Mouse (Mus musculus) MEL (cell line): ENCODE data around the gene Adgrl4. TPM values are rescaled to one million over a fixed set of nuclear protein-coding genes. Genes with fewer than 3 reads are reported as not detected.

Experiments
- DNase-seq: peaks from one replicate; pipeline ENCODE4 v3.0.0; 2011; ENCODE audit warnings: low read depth, low spot score
- H3K27ac ChIP-seq: 2 replicates; pipeline ENCODE4 v1.5.1; 2012; ENCODE audit warnings: low read depth, mild to moderate bottlenecking, control low read depth, low read length, moderate library complexity; ENCODE audit not compliant: control insufficient read depth
- H3K27me3 ChIP-seq, 2 experiments: fragments of 150-350 bp in 1 of 2; sonication (generic) in 1 of 2; 2 replicates each; pipeline ENCODE4 v1.6.1; 2012; ENCODE audit warnings: low read length in 2 of 2, mild to moderate bottlenecking in 2 of 2, improper control_type of control experiment in 1 of 2, moderate library complexity in 1 of 2; ENCODE audit not compliant: insufficient read depth in 2 of 2, control insufficient read depth in 1 of 2
- H3K36me3 ChIP-seq, 2 experiments: 2 replicates each; pipeline ENCODE4 v1.6.1; 2012 to 2014; ENCODE audit warnings: low read length in 2 of 2, improper control_type of control experiment in 1 of 2, inconsistent platforms in 1 of 2, mild to moderate bottlenecking in 1 of 2; ENCODE audit not compliant: insufficient read depth in 2 of 2, control insufficient read depth in 1 of 2
- H3K4me1 ChIP-seq, 2 experiments: fragments of 150-350 bp in 1 of 2; sonication (generic) in 1 of 2; 2 replicates each; pipeline ENCODE4 v1.6.1; 2012; ENCODE audit warnings: low read length in 2 of 2, improper control_type of control experiment in 1 of 2, mild to moderate bottlenecking in 1 of 2; ENCODE audit not compliant: insufficient read depth in 2 of 2, control insufficient read depth in 1 of 2
- H3K4me3 ChIP-seq, 2 experiments: fragments of 150-350 bp in 1 of 2; sonication (generic) in 1 of 2; 2 replicates each; pipeline ENCODE4 v1.5.1; 2012; ENCODE audit warnings: low read depth in 2 of 2, low read length in 2 of 2, mild to moderate bottlenecking in 2 of 2, moderate library complexity in 2 of 2, control low read depth in 1 of 2, improper control_type of control experiment in 1 of 2; ENCODE audit not compliant: control insufficient read depth in 1 of 2, insufficient read depth in 1 of 2
- H3K79me2 ChIP-seq: 2 replicates; pipeline ENCODE4 v1.6.1; 2012; ENCODE audit warnings: mild to moderate bottlenecking, low read length, moderate library complexity; ENCODE audit not compliant: control insufficient read depth, poor library complexity, insufficient read depth
- H3K9ac ChIP-seq: 2 replicates; pipeline ENCODE4 v1.6.1; 2012; ENCODE audit warnings: low read depth, mild to moderate bottlenecking, control low read depth, low read length, moderate library complexity; ENCODE audit not compliant: control insufficient read depth, poor library complexity, severe bottlenecking
- H3K9me3 ChIP-seq: fragments of 150-350 bp; sonication (generic); replicated peaks from 2 replicates; pipeline ENCODE4 v1.6.1; 2012; ENCODE audit warnings: mild to moderate bottlenecking, low read length, improper control_type of control experiment, moderate library complexity; ENCODE audit not compliant: insufficient read depth
- E2F4 ChIP-seq: IDR thresholded peaks from 2 replicates; pipeline ENCODE4 v1.6.1; 2011; ENCODE audit warnings: low read depth, low read length, improper control_type of control experiment, borderline replicate concordance
- ELF1 ChIP-seq: IDR thresholded peaks from 2 replicates; pipeline ENCODE4 v1.6.1; 2014; ENCODE audit warnings: low read depth, mild to moderate bottlenecking, inconsistent platforms, low read length, improper control_type of control experiment, moderate library complexity
- EP300 ChIP-seq, 2 experiments: IDR thresholded peaks; 2 replicates each; pipeline ENCODE4 v1.6.1; 2011; ENCODE audit warnings: improper control_type of control experiment in 2 of 2, low read length in 2 of 2, low read depth in 1 of 2, mild to moderate bottlenecking in 1 of 2
- ETS1 ChIP-seq: IDR thresholded peaks from 2 replicates; pipeline ENCODE4 v1.6.1; 2012; ENCODE audit warnings: low read depth, mild to moderate bottlenecking, inconsistent platforms, low read length, improper control_type of control experiment, moderate library complexity
- GATA1 ChIP-seq: IDR thresholded peaks from 2 replicates; pipeline ENCODE4 v1.6.1; 2011; ENCODE audit warnings: low read depth, low read length, improper control_type of control experiment
- HCFC1 ChIP-seq: IDR thresholded peaks from 2 replicates; pipeline ENCODE4 v1.6.1; 2012; ENCODE audit warnings: low read depth, mild to moderate bottlenecking, inconsistent platforms, low read length, improper control_type of control experiment, moderate library complexity
- MYB ChIP-seq: IDR thresholded peaks from 2 replicates; pipeline ENCODE4 v1.6.1; 2011; ENCODE audit warnings: mild to moderate bottlenecking, low read depth, low read length, improper control_type of control experiment
- MYC ChIP-seq: IDR thresholded peaks from 2 replicates; pipeline ENCODE4 v1.6.1; 2011; ENCODE audit warnings: low read depth, mild to moderate bottlenecking, low read length, improper control_type of control experiment, moderate library complexity
- NRF1 ChIP-seq: IDR thresholded peaks from 2 replicates; pipeline ENCODE4 v1.6.1; 2014; ENCODE audit warnings: low read depth, mild to moderate bottlenecking, inconsistent platforms, low read length, improper control_type of control experiment, moderate library complexity; ENCODE audit not compliant: poor library complexity, insufficient read depth, severe bottlenecking
- RCOR1 ChIP-seq: IDR thresholded peaks from 2 replicates; pipeline ENCODE4 v1.6.1; 2012; ENCODE audit warnings: low read depth, mild to moderate bottlenecking, inconsistent platforms, low read length, improper control_type of control experiment
- SIN3A ChIP-seq: IDR thresholded peaks from 2 replicates; pipeline ENCODE4 v1.6.1; 2012; ENCODE audit warnings: low read length, improper control_type of control experiment, inconsistent platforms
- TAL1 ChIP-seq: IDR thresholded peaks from 2 replicates; pipeline ENCODE4 v1.6.1; 2012; ENCODE audit warnings: mild to moderate bottlenecking, inconsistent platforms, low read length, moderate library complexity, mixed read lengths
- TBP ChIP-seq: IDR thresholded peaks from 2 replicates; pipeline ENCODE4 v1.8.0; 2011; ENCODE audit warnings: low read depth, low read length, improper control_type of control experiment
- ZMIZ1 ChIP-seq: IDR thresholded peaks from 2 replicates; pipeline ENCODE4 v1.6.1; 2012; ENCODE audit warnings: low read depth, mild to moderate bottlenecking, inconsistent platforms, low read length, improper control_type of control experiment, moderate library complexity
- polyA plus RNA-seq, 2 experiments: library from polyadenylated mRNA; stranded (reverse) in 1 of 2; unstranded in 1 of 2; fragments of >175 nt in 1 of 2; fragments of >200 nt in 1 of 2; gene quantifications; 2 replicates each; pipeline versions ENCODE4 v1.2.1 to v1.2.4; 2012; ENCODE audit warnings: low replicate concordance in 2 of 2, low read depth in 1 of 2; ENCODE audit not compliant: insufficient read length in 2 of 2, insufficient read depth in 1 of 2, missing spikeins in 1 of 2
- total RNA-seq: library from RNA; depleted of rRNA; stranded (reverse); fragments of 300-350 nt; gene quantifications from 2 replicates; pipeline ENCODE4 v1.2.3, GENCODE M21; 2012

Adgrl4 gene
- total and polyA plus RNA-seq, 3 experiments, result not detected

GRCm38 (mm10) chr3:151399270-151399669 lies 38.4 kb upstream of the Adgrl4 start:
- H3K27ac ChIP-seq, result no peak overlapping the region
- H3K9ac ChIP-seq, result no peak overlapping the region
- H3K36me3 ChIP-seq, result no peaks in the 10 kb centered on the region
- no peaks in the 10 kb centered on the region for H3K9me3 ChIP-seq
- H3K27me3 ChIP-seq, result no peaks in the 10 kb centered on the region
- H3K4me3 ChIP-seq, result no peak overlapping the region
- no peaks in the 10 kb centered on the region for H3K4me1 ChIP-seq
- TF ChIP-seq RCOR1 (no peak), ETS1 (no peak), GATA1 (no peak), MYB (no peak), EP300 (IDR thresholded peaks at IDR 0.05; ENCODE audit: low read depth in 1 of 2, low read length in 2 of 2) (no peak), TBP (no peak)
- no peaks in the 10 kb centered on the region for H3K79me2 ChIP-seq
- DNase-seq, result no peak

GRCm38 (mm10) chr3:151411031-151411430 lies 26.7 kb upstream of the Adgrl4 start:
- no peak for DNase-seq
- no peaks in the 10 kb centered on the region for H3K4me1 ChIP-seq
- H3K27ac ChIP-seq, result no peak overlapping the region
- TF ChIP-seq ZMIZ1 (no peak), RCOR1 (no peak), TAL1 (no peak), SIN3A (no peak)
- no peaks in the 10 kb centered on the region for H3K36me3 ChIP-seq
- no peaks in the 10 kb centered on the region for H3K9me3 ChIP-seq
- H3K79me2 ChIP-seq, result no peaks in the 10 kb centered on the region
- no peaks in the 10 kb centered on the region for H3K27me3 ChIP-seq
- no peak overlapping the region for H3K4me3 ChIP-seq
- no peak overlapping the region for H3K9ac ChIP-seq

- Histone ChIP-seq H3K27me3 (no peaks in the 10 kb centered on the region), H3K36me3 (no peaks in the 10 kb centered on the region), H3K27ac (no peak overlapping the region), H3K9me3 (no peaks in the 10 kb centered on the region), H3K4me1 (no peaks in the 10 kb centered on the region), H3K4me3 (no peak overlapping the region), H3K79me2 (no peaks in the 10 kb centered on the region), H3K9ac (no peak overlapping the region)
- no peak for DNase-seq
- no peak for TF ChIP-seq E2F4
- TF ChIP-seq HCFC1, result no peak
- no peak for TF ChIP-seq ELF1
- no peak for TF ChIP-seq NRF1
- no peak for TF ChIP-seq MYC
Observed at GRCm38 (mm10) chr3:151411488-151411887, 26.2 kb upstream of the Adgrl4 start.
